Mouse (Mus musculus) cerebellum, adult 2 months (tissue): ENCODE results near the gene Tmem119. TPM values are rescaled to one million over a fixed set of nuclear protein-coding genes. Genes with fewer than 3 reads are reported as not detected.
"Not testable (repeated sequence)": the region's sequence is repeated elsewhere in the genome, so short reads cannot be mapped to it uniquely, and the experiment has no call there.

Source experiments
- DNase-seq, 2 experiments: peaks; one replicate each; pipeline ENCODE4 v3.0.0; 2021
- H3K27ac ChIP-seq: fragments of 200-500 bp; 2 replicates; pipeline ENCODE4 v1.5.1; 2012; ENCODE audit warnings: low read length, control low read depth, inconsistent platforms; ENCODE audit not compliant: insufficient read depth
- H3K27me3 ChIP-seq: fragments of 200-500 bp; 2 replicates; pipeline ENCODE4 v1.6.1; 2012; ENCODE audit warnings: inconsistent platforms, mild to moderate bottlenecking, low read length, moderate library complexity; ENCODE audit not compliant: control insufficient read depth, insufficient read depth
- H3K4me1 ChIP-seq: fragments of 200-500 bp; 2 replicates; pipeline ENCODE4 v1.6.1; 2011; ENCODE audit warnings: low read length; ENCODE audit not compliant: control insufficient read depth, insufficient read depth
- H3K4me3 ChIP-seq: fragments of 200-500 bp; replicated peaks from 2 replicates; pipeline ENCODE3; 2011; ENCODE audit warnings: mild to moderate bottlenecking, low read depth, low read length, control low read depth; ENCODE audit not compliant: insufficient read depth
- CTCF ChIP-seq: fragments of 200-500 bp; IDR thresholded peaks from 2 replicates; pipeline ENCODE4 v1.5.1; 2011; ENCODE audit warnings: low read depth, mild to moderate bottlenecking, control low read depth, low read length, moderate library complexity, borderline replicate concordance; ENCODE audit not compliant: insufficient read depth
- POLR2A ChIP-seq: fragments of 200-500 bp; IDR thresholded peaks from 2 replicates; pipeline ENCODE4 v1.6.1; 2011; ENCODE audit warnings: low read length, control low read depth, borderline replicate concordance; ENCODE audit not compliant: insufficient read depth
- WGBS: fragments of 180-500 bp; shearing (Covaris S2); methylation state at CpG from one replicate; pipeline ENCODE4 v1.1.7; 2018; 5-methylcytosine and 5-hydroxymethylcytosine counted together
- polyA plus RNA-seq: library from polyadenylated mRNA; depleted of rRNA; stranded (reverse); fragments of >200 nt; gene quantifications from 2 replicates; pipeline ENCODE4 v1.2.3, GENCODE M21; 2012

Gene Tmem119
- polyA plus RNA-seq, 1 experiment: 7.4 TPM

- Histone ChIP-seq H3K4me1 (no peaks in the 10 kb centered on the region), H3K4me3 (no peak overlapping the region), H3K27ac (no peak overlapping the region), H3K27me3 (no peaks in the 10 kb centered on the region)
- 81% methylated on average over 11 of the region's 11 CpGs for WGBS
- TF ChIP-seq POLR2A (no peak), CTCF (no peak)
- DNase-seq: no peak
Observed at GRCm38 (mm10) chr5:113790453-113791196, 9.7 kb downstream of the Tmem119 start.

GRCm38 (mm10) chr5:113789075-113789788, 11.1 kb downstream of the Tmem119 start:
- H3K27ac ChIP-seq: no peak overlapping the region
- WGBS: 32% methylated on average over 7 of the region's 7 CpGs

GRCm38 (mm10) chr5:113788645-113789044, 11.7 kb downstream of the Tmem119 start:
- Histone ChIP-seq H3K4me3 (no peak overlapping the region), H3K27ac (no peak overlapping the region), H3K27me3 (no peaks in the 10 kb centered on the region), H3K4me1 (no peaks in the 10 kb centered on the region)
- TF ChIP-seq POLR2A (no peak), CTCF (no peak)
- no peak for DNase-seq
- 52% methylated on average over 6 of the region's 6 CpGs for WGBS

More at GRCm38 (mm10) chr5:113789075-113789788, 11.1 kb downstream of the Tmem119 start:
- Histone ChIP-seq H3K27me3 (no peaks in the 10 kb centered on the region), H3K4me1 (no peaks in the 10 kb centered on the region), H3K4me3 (no peak overlapping the region)
- no peak for DNase-seq
- TF ChIP-seq POLR2A (no peak), CTCF (no peak)

- no peak for DNase-seq
Observed at GRCm38 (mm10) chr5:113786985-113787384, 13.3 kb downstream of the Tmem119 start.

GRCm38 (mm10) chr5:113784104-113784503, 16.2 kb downstream of the Tmem119 start:
- H3K27me3 ChIP-seq, H3K27ac ChIP-seq, H3K4me3 ChIP-seq, DNase-seq, H3K4me1 ChIP-seq: not testable (repeated sequence)
- 42% methylated on average over 3 of the region's 3 CpGs for WGBS

More at GRCm38 (mm10) chr5:113786985-113787384, 13.3 kb downstream of the Tmem119 start:
- no peaks in the 10 kb centered on the region for H3K27me3 ChIP-seq
- no peaks in the 10 kb centered on the region for H3K4me1 ChIP-seq
- no peak overlapping the region for H3K4me3 ChIP-seq
- no peak overlapping the region for H3K27ac ChIP-seq
- TF ChIP-seq CTCF: no peak
- TF ChIP-seq POLR2A: no peak
- whole genome bisulfite sequencing: 70% methylated on average over 5 of the region's 5 CpGs

- H3K4me1 ChIP-seq: no peaks in the 10 kb centered on the region
- H3K4me3 ChIP-seq: no peak overlapping the region
- no peaks in the 10 kb centered on the region for H3K27me3 ChIP-seq
- WGBS: 16% methylated on average over 12 of the region's 12 CpGs
- H3K27ac ChIP-seq: no peak overlapping the region
- TF ChIP-seq CTCF (no peak), POLR2A (no peak)
- no peak for DNase-seq
Observed at GRCm38 (mm10) chr5:113783581-113784001, 16.7 kb downstream of the Tmem119 start.

- no peak for DNase-seq
- no peak for TF ChIP-seq POLR2A
- TF ChIP-seq CTCF: no peak
- 83% methylated on average over 7 of the region's 7 CpGs for WGBS
- Histone ChIP-seq H3K27ac (no peak overlapping the region), H3K4me1 (no peaks in the 10 kb centered on the region), H3K27me3 (no peaks in the 10 kb centered on the region), H3K4me3 (no peak overlapping the region)
Observed at GRCm38 (mm10) chr5:113782624-113783023, 17.7 kb downstream of the Tmem119 start.

- 77% methylated on average over 7 of the region's 7 CpGs for WGBS
- TF ChIP-seq CTCF (no peak), POLR2A (no peak)
- H3K27ac ChIP-seq: no peak overlapping the region
- no peaks in the 10 kb centered on the region for H3K27me3 ChIP-seq
- H3K4me3 ChIP-seq: no peak overlapping the region
- no peaks in the 10 kb centered on the region for H3K4me1 ChIP-seq
- no peak for DNase-seq
Observed at GRCm38 (mm10) chr5:113781875-113782274, 18.4 kb downstream of the Tmem119 start.
